Mouse (Mus musculus) kidney, postnatal 4 days (tissue): ENCODE measurements around the gene Rpl23.
"Not testable (repeated sequence)": the region's sequence is repeated elsewhere in the genome, so short reads cannot be mapped to it uniquely, and the experiment has no call there.

ENCODE experiments used
- DNase-seq, 2 experiments: peaks; one replicate each; pipeline ENCODE4 v3.0.0; 2021; ENCODE audit warnings: mixed read lengths in 2 of 2

The Rpl23 gene

GRCm38 (mm10) chr11:97799146-97799993, 17.1 kb upstream of the Rpl23 start:
- peak; percentile 86 to 92 for DNase-seq

GRCm38 (mm10) chr11:97798782-97799145, 16.5 kb upstream of the Rpl23 start, which contains the start of gene Lasp1:
Gene Lasp1, plus strand, starts transcription at chr11:97799000.
- peak; percentile 91 to 92 for DNase-seq

GRCm38 (mm10) chr11:97798083-97798435, 15.8 kb upstream of the Rpl23 start:
- no peak for DNase-seq

GRCm38 (mm10) chr11:97797369-97798082, 15.3 kb upstream of the Rpl23 start:
- DNase-seq = no peak

- peak; percentile 76 to 79 for DNase-seq
Measured at GRCm38 (mm10) chr11:97796910-97797309, 14.7 kb upstream of the Rpl23 start.

GRCm38 (mm10) chr11:97793165-97793564, 10.9 kb upstream of the Rpl23 start:
- DNase-seq = no peak

GRCm38 (mm10) chr11:97790778-97791438, 8.7 kb upstream of the Rpl23 start:
- DNase-seq = not testable (repeated sequence)

GRCm38 (mm10) chr11:97789727-97790126, 7.5 kb upstream of the Rpl23 start:
- DNase-seq = no peak

- DNase-seq = no peak
Measured at GRCm38 (mm10) chr11:97787961-97788360, 5.7 kb upstream of the Rpl23 start.

GRCm38 (mm10) chr11:97782564-97782895, 293 bp upstream of the Rpl23 start:
- DNase-seq = no peak

GRCm38 (mm10) chr11:97781478-97781831, 782 bp downstream of the Rpl23 start:
- DNase-seq = no peak

- DNase-seq = no peak
Measured at GRCm38 (mm10) chr11:97779968-97780701, 2.1 kb downstream of the Rpl23 start.

- DNase-seq = no peak
Measured at GRCm38 (mm10) chr11:97778918-97779317, 3.3 kb downstream of the Rpl23 start.

GRCm38 (mm10) chr11:97777129-97777529, 5.1 kb downstream of the Rpl23 start:
- peak; percentile 51 to 63 for DNase-seq

GRCm38 (mm10) chr11:97776497-97777128, 5.6 kb downstream of the Rpl23 start:
- DNase-seq = no peak

GRCm38 (mm10) chr11:97775808-97776496, 6.3 kb downstream of the Rpl23 start, which contains the start of gene 1700001P01Rik:
Gene 1700001P01Rik, minus strand, starts transcription at chr11:97775918.
- DNase-seq = no peak

- DNase-seq = no peak
Measured at GRCm38 (mm10) chr11:97775186-97775585, 7.1 kb downstream of the Rpl23 start.

GRCm38 (mm10) chr11:97771410-97771809, 10.8 kb downstream of the Rpl23 start:
- no peak for DNase-seq

GRCm38 (mm10) chr11:97769704-97770103, 12.5 kb downstream of the Rpl23 start:
- no peak for DNase-seq

GRCm38 (mm10) chr11:97766154-97766881, 15.9 kb downstream of the Rpl23 start, which contains the start of gene Cwc25:
Gene Cwc25, minus strand, starts transcription at chr11:97766556.
- DNase-seq = peak; percentile 96 to 97

- DNase-seq = no peak
Measured at GRCm38 (mm10) chr11:97761638-97762037, 20.6 kb downstream of the Rpl23 start.
